Mouse (Mus musculus): ENCODE data around the gene Gm5737.

GRCm38 (mm10) chr7:120811834-120812415 is at the start of gene Gm5737:
- TF ChIP-seq CTCF (IDR thresholded peaks at IDR 0.05; ENCODE audit: insufficient read depth, low read depth, low read length) (no peak), POLR2A (IDR thresholded peaks at IDR 0.05; ENCODE audit: insufficient read depth, low read depth, low read length) (no peak)
